Mouse (Mus musculus) myocyte (in vitro differentiated cells): ENCODE results near the gene Gpatch3. TPM values are rescaled to one million over a fixed set of nuclear protein-coding genes. Genes with fewer than 3 reads are reported as not detected.

Experiments
- H3K27me3 ChIP-seq: one replicate; pipeline ENCODE4 v1.6.1; 2011; ENCODE audit not compliant: control insufficient read depth, insufficient read depth, insufficient read length
- H3K36me3 ChIP-seq: one replicate; pipeline ENCODE4 v1.6.1; 2011; ENCODE audit not compliant: control insufficient read depth, insufficient read depth
- H3K4me2 ChIP-seq: one replicate; pipeline ENCODE4 v1.6.1; 2011; ENCODE audit warnings: low read depth, control low read depth
- H3K4me3 ChIP-seq: one replicate; pipeline ENCODE4 v1.5.1; 2011; ENCODE audit warnings: mild to moderate bottlenecking, control low read depth, moderate library complexity
- H3K79me2 ChIP-seq: one replicate; pipeline ENCODE4 v1.6.1; 2011; ENCODE audit not compliant: control insufficient read depth, insufficient read depth
- H3ac ChIP-seq: one replicate; pipeline ENCODE4 v1.6.1; 2011; ENCODE audit not compliant: control insufficient read depth, insufficient read length
- CEBPB ChIP-seq: IDR thresholded peaks from 2 replicates; pipeline ENCODE4 v1.6.1; 2011; ENCODE audit warnings: mild to moderate bottlenecking, moderate library complexity; ENCODE audit not compliant: poor library complexity, insufficient read depth, severe bottlenecking
- E2F4 ChIP-seq: IDR thresholded peaks from one replicate; pipeline ENCODE4 v1.6.1; 2011; ENCODE audit warnings: mild to moderate bottlenecking, control low read depth, moderate library complexity; ENCODE audit not compliant: insufficient read depth
- MAX ChIP-seq: IDR thresholded peaks from one replicate; pipeline ENCODE4 v1.6.1; 2011; ENCODE audit warnings: low read depth, mild to moderate bottlenecking, control low read depth
- MYOD1 ChIP-seq, 3 experiments: IDR thresholded peaks; one replicate each; pipeline ENCODE4 v1.6.1; 2011; ENCODE audit warnings: control low read depth in 2 of 3, low read depth in 2 of 3, mild to moderate bottlenecking in 2 of 3, moderate library complexity in 1 of 3; ENCODE audit not compliant: insufficient read length in 2 of 3, control insufficient read depth in 1 of 3
- MYOG ChIP-seq, 3 experiments: IDR thresholded peaks; one replicate each; pipeline ENCODE4 v1.6.1; 2011; ENCODE audit warnings: control low read depth in 2 of 3, low read depth in 2 of 3, mild to moderate bottlenecking in 2 of 3; ENCODE audit not compliant: insufficient read length in 2 of 3, control insufficient read depth in 1 of 3, insufficient read depth in 1 of 3
- POLR2A ChIP-seq: IDR thresholded peaks from one replicate; pipeline ENCODE4 v1.6.1; 2011; ENCODE audit warnings: low read depth, mild to moderate bottlenecking, control low read depth, moderate library complexity; ENCODE audit not compliant: insufficient read length
- POLR2AphosphoS2 ChIP-seq: IDR thresholded peaks from one replicate; pipeline ENCODE4 v1.6.1; 2011; ENCODE audit warnings: low read depth, control low read depth; ENCODE audit not compliant: insufficient read length
- REST ChIP-seq: IDR thresholded peaks from one replicate; pipeline ENCODE4 v1.6.1; 2011; ENCODE audit warnings: mild to moderate bottlenecking, control low read depth, moderate library complexity; ENCODE audit not compliant: insufficient read depth, insufficient read length
- SRF ChIP-seq: IDR thresholded peaks from one replicate; pipeline ENCODE4 v1.6.1; 2011; ENCODE audit warnings: low read depth; ENCODE audit not compliant: control insufficient read depth, insufficient read length
- TCF12 ChIP-seq: IDR thresholded peaks from one replicate; pipeline ENCODE4 v1.6.1; 2011; ENCODE audit warnings: mild to moderate bottlenecking, control low read depth; ENCODE audit not compliant: poor library complexity, insufficient read depth, severe bottlenecking
- TCF3 ChIP-seq: IDR thresholded peaks from one replicate; pipeline ENCODE4 v1.6.1; 2011; ENCODE audit warnings: low read depth, control low read depth; ENCODE audit not compliant: insufficient read length
- USF1 ChIP-seq: IDR thresholded peaks from one replicate; pipeline ENCODE4 v1.6.1; 2011; ENCODE audit warnings: low read depth, mild to moderate bottlenecking, control low read depth, moderate library complexity
- polyA plus RNA-seq: library from polyadenylated mRNA; unstranded; fragments of >200 nt; fragmentation: generic; extraction: Trizol; gene quantifications from one replicate; pipeline ENCODE4 v1.2.1, GENCODE M21; 2012; ENCODE audit warnings: missing spikeins

Gpatch3 gene
- polyA plus RNA-seq, 1 experiment: 4.1 TPM

- Histone ChIP-seq H3K36me3 (no peaks in the 10 kb centered on the region), H3K79me2 (no peaks in the 10 kb centered on the region), H3ac (no peak overlapping the region), H3K4me2 (peak overlapping the region; percentile 98), H3K4me3 (peak overlapping the region; percentile 24), H3K27me3 (no peaks in the 10 kb centered on the region)
- TF ChIP-seq MYOD1 (IDR thresholded peaks at IDR 0.05; ENCODE audit: control insufficient read depth in 1 of 3, insufficient read length in 2 of 3, low read depth in 2 of 3) (no peak), REST (no peak), CEBPB (no peak), MAX (no peak), MYOG (IDR thresholded peaks at IDR 0.05; ENCODE audit: control insufficient read depth in 1 of 3, insufficient read depth in 1 of 3, insufficient read length in 2 of 3, low read depth in 2 of 3) (no peak), TCF12 (no peak), TCF3 (no peak), E2F4 (no peak), POLR2AphosphoS2 (no peak), POLR2A (no peak), SRF (no peak), USF1 (no peak)
These were observed 24.6 kb downstream of the Gpatch3 start for GRCm38 (mm10) chr4:133599116-133599515.

GRCm38 (mm10) chr4:133599571-133600073 is 25.1 kb downstream of the Gpatch3 start:
- H3ac ChIP-seq: no peak overlapping the region
- peak overlapping the region; percentile 24 for H3K4me3 ChIP-seq
- TF ChIP-seq REST: no peak
- no peak for TF ChIP-seq TCF3
- TF ChIP-seq USF1: no peak
- TF ChIP-seq CEBPB: no peak
- no peak for TF ChIP-seq MAX
- TF ChIP-seq SRF: peak; percentile 11
- TF ChIP-seq TCF12: no peak
- TF ChIP-seq MYOG (IDR thresholded peaks at IDR 0.05; ENCODE audit: control insufficient read depth in 1 of 3, insufficient read depth in 1 of 3, insufficient read length in 2 of 3, low read depth in 2 of 3): no peak
- peak; percentile 83 for TF ChIP-seq POLR2AphosphoS2
- TF ChIP-seq MYOD1 (IDR thresholded peaks at IDR 0.05; ENCODE audit: control insufficient read depth in 1 of 3, insufficient read length in 2 of 3, low read depth in 2 of 3): no peak
- TF ChIP-seq E2F4: peak; percentile 72
- peak; percentile 65 for TF ChIP-seq POLR2A
- no peaks in the 10 kb centered on the region for H3K36me3 ChIP-seq
- H3K79me2 ChIP-seq: no peaks in the 10 kb centered on the region
- H3K27me3 ChIP-seq: no peaks in the 10 kb centered on the region
- peak overlapping the region; percentile 98 for H3K4me2 ChIP-seq

GRCm38 (mm10) chr4:133600306-133600705 is 25.8 kb downstream of the Gpatch3 start:
- TF ChIP-seq POLR2AphosphoS2 (no peak), CEBPB (no peak), REST (no peak), POLR2A (no peak), TCF3 (no peak), E2F4 (no peak), MYOD1 (IDR thresholded peaks at IDR 0.05; ENCODE audit: control insufficient read depth in 1 of 3, insufficient read length in 2 of 3, low read depth in 2 of 3) (no peak), USF1 (no peak), TCF12 (no peak), SRF (no peak), MAX (no peak), MYOG (IDR thresholded peaks at IDR 0.05; ENCODE audit: control insufficient read depth in 1 of 3, insufficient read depth in 1 of 3, insufficient read length in 2 of 3, low read depth in 2 of 3) (no peak)
- Histone ChIP-seq H3K36me3 (no peaks in the 10 kb centered on the region), H3K4me3 (peak overlapping the region; percentile 24), H3K4me2 (peak overlapping the region; percentile 86), H3K27me3 (no peaks in the 10 kb centered on the region), H3K79me2 (no peaks in the 10 kb centered on the region), H3ac (no peak overlapping the region)

- no peak for TF ChIP-seq MYOD1 (IDR thresholded peaks at IDR 0.05; ENCODE audit: control insufficient read depth in 1 of 3, insufficient read length in 2 of 3, low read depth in 2 of 3)
- no peak for TF ChIP-seq E2F4
- Histone ChIP-seq H3ac (no peak within 1 kb of the TSS), H3K79me2 (no peaks in the 10 kb centered on the region), H3K36me3 (no peaks in the 10 kb centered on the region), H3K4me2 (no peak within 1 kb of the TSS), H3K4me3 (no peak within 1 kb of the TSS), H3K27me3 (no peaks in the 10 kb centered on the region)
These were observed 27.2 kb downstream of the Gpatch3 start, which contains the start of gene Sfn for GRCm38 (mm10) chr4:133601721-133602218. Gene Sfn (minus strand): TSS chr4:133602168.

- Histone ChIP-seq H3K4me2 (no peak overlapping the region), H3K79me2 (no peaks in the 10 kb centered on the region), H3K36me3 (no peaks in the 10 kb centered on the region), H3ac (no peak overlapping the region), H3K4me3 (no peak overlapping the region), H3K27me3 (no peaks in the 10 kb centered on the region)
- no peak for TF ChIP-seq TCF12
- TF ChIP-seq CEBPB: no peak
- TF ChIP-seq USF1: no peak
- TF ChIP-seq E2F4: no peak
- TF ChIP-seq MYOG (IDR thresholded peaks at IDR 0.05; ENCODE audit: control insufficient read depth in 1 of 3, insufficient read depth in 1 of 3, insufficient read length in 2 of 3, low read depth in 2 of 3): no peak
- no peak for TF ChIP-seq MYOD1 (IDR thresholded peaks at IDR 0.05; ENCODE audit: control insufficient read depth in 1 of 3, insufficient read length in 2 of 3, low read depth in 2 of 3)
- TF ChIP-seq REST: no peak
- TF ChIP-seq MAX: no peak
- no peak for TF ChIP-seq TCF3
- no peak for TF ChIP-seq POLR2AphosphoS2
- no peak for TF ChIP-seq POLR2A
- no peak for TF ChIP-seq SRF
These were observed 28.5 kb downstream of the Gpatch3 start for GRCm38 (mm10) chr4:133603056-133603455.
